Mouse (Mus musculus) mature B cell (primary cell): ENCODE data around the gene Ddx27.

Experiments used
- in situ Hi-C: fragments of 300-500 bp; cut with MboI; formaldehyde crosslinking; loops from 2 replicates; pipeline ENCODE4 v1.14.3; 2019

Gene Ddx27

GRCm38 (mm10) chr2:167028553-167028952 lies 13.6 kb downstream of the Ddx27 start:
- in situ Hi-C loops, result no loop called here

DNA sequence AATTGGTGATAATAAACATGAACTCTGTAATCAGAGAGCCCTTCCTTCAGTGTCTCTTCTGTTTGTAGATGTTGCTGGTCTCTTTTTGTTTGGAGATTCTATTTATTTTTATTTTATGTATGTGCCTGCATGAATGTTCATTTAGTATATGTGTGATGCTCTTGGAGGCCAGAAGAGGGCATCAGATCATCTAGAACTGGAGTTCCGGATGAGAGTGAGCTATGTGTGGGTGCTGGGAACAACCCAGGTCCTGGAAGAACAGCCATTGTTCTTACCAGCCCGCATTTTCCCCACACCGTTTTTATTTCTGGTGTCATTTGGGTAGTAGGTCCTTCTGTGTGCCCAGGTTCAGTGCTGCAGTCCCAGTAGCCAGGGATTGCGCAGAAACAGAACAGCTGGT lies 15.5 kb downstream of the Ddx27 start:
- in situ Hi-C loops, result no loop called here

GRCm38 (mm10) chr2:167037710-167038109 lies 22.7 kb downstream of the Ddx27 start:
- in situ Hi-C loops, result no loop called here

DNA sequence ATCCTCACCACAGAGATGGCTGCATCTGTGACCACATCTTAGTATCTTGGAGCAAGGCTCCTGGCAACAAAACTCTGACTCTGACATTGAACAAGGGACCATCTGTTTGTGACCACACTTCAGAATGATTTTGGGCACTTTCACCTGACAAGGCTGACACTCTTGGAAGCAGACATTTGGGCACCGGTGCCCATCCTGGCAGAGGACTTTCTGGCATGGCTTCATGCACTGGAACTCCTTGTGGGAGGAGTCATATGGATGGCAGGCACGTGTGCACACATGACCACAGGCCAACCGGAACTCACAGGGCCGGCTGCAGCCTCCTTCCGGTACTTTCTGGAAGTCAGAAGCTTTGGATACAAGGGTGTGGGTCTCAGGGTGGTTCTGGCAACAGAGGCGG lies 23.3 kb downstream of the Ddx27 start:
- in situ Hi-C loops, result no loop called here

DNA sequence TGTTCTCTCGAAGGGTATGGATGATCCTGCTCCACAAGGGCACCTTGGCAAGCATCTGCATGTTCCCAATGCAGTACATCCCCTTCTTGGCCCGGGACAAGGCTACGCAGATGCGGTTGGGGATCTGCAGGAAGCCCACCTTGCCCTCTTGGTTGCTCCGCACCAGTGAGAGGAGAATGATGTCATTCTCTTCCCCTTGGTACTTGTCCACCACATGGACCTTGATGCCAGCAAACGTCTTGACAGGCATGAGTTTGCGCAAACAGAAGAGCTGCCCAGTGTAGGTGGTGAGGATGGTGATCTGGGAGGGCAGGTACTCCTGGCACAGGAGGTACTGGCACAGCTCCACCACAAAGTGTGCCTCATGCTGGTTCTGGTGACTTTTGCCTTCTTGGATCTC lies 23.7 kb downstream of the Ddx27 start:
- in situ Hi-C loops, result no loop called here

- in situ Hi-C loops, result no loop called here
These were observed 24.4 kb downstream of the Ddx27 start for GRCm38 (mm10) chr2:167039386-167039785.

DNA sequence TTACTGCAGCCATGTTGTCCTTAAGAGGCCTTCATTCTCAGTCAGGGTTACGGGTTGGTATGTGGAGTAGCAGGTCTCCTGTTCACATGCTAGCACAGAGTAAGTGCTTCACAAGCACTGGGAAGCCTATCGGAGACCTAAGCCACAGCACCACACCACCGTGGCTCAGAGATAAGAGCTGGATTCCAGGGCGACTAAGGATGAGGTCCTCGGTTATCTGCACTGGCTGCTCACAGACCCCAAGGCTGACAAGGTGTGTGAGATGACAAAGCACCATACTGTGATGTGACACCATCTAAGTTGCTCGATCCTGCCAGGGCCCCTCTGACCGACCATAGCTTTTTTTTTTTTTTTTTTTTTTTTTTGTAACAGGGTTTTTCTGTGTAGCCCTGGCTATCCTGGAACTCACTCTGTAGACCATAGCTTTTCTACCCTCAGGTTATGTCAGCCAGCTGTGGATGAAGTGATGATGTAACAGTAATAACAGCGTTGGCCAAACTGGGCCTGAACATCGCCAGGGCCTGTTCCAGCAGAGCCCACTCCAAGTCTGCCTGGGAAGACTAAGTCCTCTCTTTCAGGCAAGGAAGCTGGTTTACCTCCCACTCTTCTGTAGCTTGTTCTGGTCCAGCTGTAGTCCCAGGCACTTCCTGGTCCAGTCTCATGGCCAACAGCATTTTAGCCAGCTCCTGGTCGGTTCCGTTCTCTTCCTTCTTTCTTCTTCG lies 28.6 kb downstream of the Ddx27 start:
- in situ Hi-C loops, result no loop called here

GRCm38 (mm10) chr2:167048223-167048622 lies 33.2 kb downstream of the Ddx27 start:
- in situ Hi-C loops, result no loop called here

DNA sequence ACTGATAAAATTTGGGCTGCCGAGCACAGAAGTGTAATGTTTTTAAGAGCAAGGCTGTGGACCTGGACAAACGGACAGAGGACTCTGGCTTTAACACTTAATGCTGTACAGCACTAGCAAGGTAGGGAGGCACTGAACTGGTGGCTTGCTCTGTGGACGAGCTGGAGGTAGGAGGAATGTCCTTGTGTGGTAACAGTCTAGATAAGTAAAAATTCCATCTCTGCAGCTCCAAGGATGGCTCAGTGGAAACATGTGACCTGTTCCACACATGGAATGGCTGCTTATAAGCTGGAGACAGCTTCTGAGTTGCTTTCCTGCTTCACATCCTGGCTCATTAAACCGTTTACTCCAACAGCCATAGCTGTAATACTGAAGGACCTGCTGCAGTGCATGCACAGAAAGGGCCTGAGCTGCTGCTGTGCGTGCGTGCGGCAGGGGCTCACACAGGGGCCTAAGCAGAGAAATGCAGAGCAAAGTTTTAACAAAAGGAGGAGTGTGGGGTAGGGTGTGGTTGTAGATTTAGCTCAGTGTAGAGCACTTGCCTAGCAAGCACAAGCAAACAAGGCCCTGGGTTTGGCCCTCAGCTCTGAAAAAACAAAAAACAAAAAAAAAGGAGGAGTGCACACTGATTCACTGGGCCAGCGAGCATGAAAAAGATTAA lies 33.8 kb downstream of the Ddx27 start:
- in situ Hi-C loops, result no loop called here

GRCm38 (mm10) chr2:167053127-167053844 lies 38.3 kb downstream of the Ddx27 start:
- in situ Hi-C loops, result no loop called here

GRCm38 (mm10) chr2:167055386-167055785 lies 40.4 kb downstream of the Ddx27 start:
- in situ Hi-C loops, result no loop called here

GRCm38 (mm10) chr2:167056210-167056941 lies 41.4 kb downstream of the Ddx27 start:
- in situ Hi-C loops, result no loop called here

GRCm38 (mm10) chr2:167056942-167057323 lies 41.9 kb downstream of the Ddx27 start:
- in situ Hi-C loops, result no loop called here

- in situ Hi-C loops, result no loop called here
These were observed 43.2 kb downstream of the Ddx27 start for GRCm38 (mm10) chr2:167058201-167058600.

DNA sequence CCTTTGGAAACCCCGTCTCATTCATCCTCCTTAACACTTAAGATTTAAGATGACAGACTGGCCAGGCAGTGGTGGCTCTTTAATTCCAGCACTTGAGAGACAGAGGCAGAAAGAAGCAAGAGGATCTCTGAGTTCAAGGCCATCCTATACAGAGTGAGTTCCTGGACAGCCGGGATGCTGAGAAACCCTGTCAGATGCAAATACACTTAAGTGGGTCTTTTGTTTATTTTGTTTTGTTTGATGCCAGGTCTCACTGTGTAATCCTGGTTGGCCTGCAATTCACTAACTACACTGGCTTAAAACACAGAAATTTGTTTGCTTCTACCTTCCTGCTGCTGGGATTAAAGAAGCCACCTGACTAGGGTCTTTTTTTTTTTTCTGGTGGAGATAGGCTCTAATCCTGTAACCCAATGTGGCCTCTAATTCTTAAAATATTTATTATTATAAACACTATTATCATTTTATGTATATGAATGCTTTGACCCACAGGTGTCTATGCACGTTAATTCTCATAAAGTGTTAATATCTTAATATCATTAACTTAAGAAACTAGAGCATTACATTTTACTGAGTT lies 43.9 kb downstream of the Ddx27 start:
- in situ Hi-C loops, result no loop called here

- in situ Hi-C loops, result no loop called here
These were observed 44.5 kb downstream of the Ddx27 start for GRCm38 (mm10) chr2:167059536-167059935.

- in situ Hi-C loops, result no loop called here
These were observed 45.0 kb downstream of the Ddx27 start for GRCm38 (mm10) chr2:167059960-167060359.

GRCm38 (mm10) chr2:167060360-167060759 lies 45.4 kb downstream of the Ddx27 start:
- in situ Hi-C loops, result no loop called here

GRCm38 (mm10) chr2:167060761-167061160 lies 45.8 kb downstream of the Ddx27 start:
- in situ Hi-C loops, result no loop called here

DNA sequence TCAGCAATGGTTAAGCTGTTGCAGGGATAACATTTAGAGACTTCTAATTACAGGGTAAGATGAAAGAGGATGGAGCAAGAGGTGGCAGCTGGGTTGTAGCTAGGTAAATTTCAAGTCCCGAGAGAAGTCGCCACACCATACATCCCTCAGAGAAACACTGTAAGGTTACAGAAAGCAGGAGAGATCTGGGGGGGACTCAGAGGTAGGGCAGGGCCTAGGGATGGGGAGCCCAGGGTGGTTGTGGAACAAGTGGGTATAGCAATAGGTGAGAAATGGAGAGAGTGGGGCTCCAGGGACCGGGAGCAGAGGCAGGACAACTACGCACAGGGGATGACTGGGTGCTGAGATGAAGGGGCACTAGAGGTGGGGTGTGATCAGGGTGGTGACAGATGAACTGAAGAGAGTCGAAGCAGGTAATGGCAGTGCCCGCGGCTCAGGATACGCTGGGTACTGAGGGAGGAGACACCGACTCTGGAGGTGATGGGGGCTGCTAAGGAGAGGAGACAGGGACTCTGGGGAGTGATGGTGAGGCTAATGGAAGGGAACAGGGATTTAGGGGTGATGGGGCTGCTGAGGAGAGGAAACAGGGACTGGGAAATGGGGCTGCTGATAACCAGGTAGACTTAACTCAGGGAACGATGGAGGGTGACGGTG lies 46.5 kb downstream of the Ddx27 start:
- in situ Hi-C loops, result no loop called here

GRCm38 (mm10) chr2:167062497-167062911 lies 47.5 kb downstream of the Ddx27 start:
- in situ Hi-C loops, result no loop called here
